Mouse (Mus musculus) kidney, postnatal 25 days (tissue): ENCODE data around the gene Rheb.
"Not testable (repeated sequence)": the region's sequence is repeated elsewhere in the genome, so short reads cannot be mapped to it uniquely, and the experiment has no call there.

Experiments used
- DNase-seq, 2 experiments: peaks; one replicate each; pipeline ENCODE4 v3.0.0; 2021; ENCODE audit warnings: mixed read lengths in 2 of 2

Gene Rheb

GRCm38 (mm10) chr5:24842274-24843102 is at the start of gene Rheb:
TSS of gene Rheb (minus strand) at chr5:24842624.
- DNase-seq = peak; percentile 99 to 100

GRCm38 (mm10) chr5:24889860-24890259 is 47.4 kb upstream of the Rheb start:
- DNase-seq = peak in 1 of 2 experiments; percentile 26

- peak in 1 of 2 experiments; percentile 13 for DNase-seq
Measured at GRCm38 (mm10) chr5:24888874-24889591, 46.6 kb upstream of the Rheb start.

- no peak for DNase-seq
Measured at GRCm38 (mm10) chr5:24887271-24887670, 44.8 kb upstream of the Rheb start.

- no peak for DNase-seq
Measured at GRCm38 (mm10) chr5:24878713-24879112, 36.3 kb upstream of the Rheb start.

GRCm38 (mm10) chr5:24877836-24878624 is 35.6 kb upstream of the Rheb start:
- peak in 1 of 2 experiments; percentile 31 for DNase-seq

- DNase-seq = no peak
Measured at GRCm38 (mm10) chr5:24876653-24877052, 34.2 kb upstream of the Rheb start.

GRCm38 (mm10) chr5:24874111-24874510 is 31.7 kb upstream of the Rheb start:
- DNase-seq = no peak

- DNase-seq = no peak
Measured at GRCm38 (mm10) chr5:24873221-24873620, 30.8 kb upstream of the Rheb start.

GRCm38 (mm10) chr5:24871276-24871675 is 28.9 kb upstream of the Rheb start:
- peak in 1 of 2 experiments; percentile 14 for DNase-seq

GRCm38 (mm10) chr5:24869796-24870289 is 27.4 kb upstream of the Rheb start:
- DNase-seq = no peak

- DNase-seq = no peak
Measured at GRCm38 (mm10) chr5:24863804-24864203, 21.4 kb upstream of the Rheb start.

GRCm38 (mm10) chr5:24861449-24861930 is 19.1 kb upstream of the Rheb start:
- DNase-seq = no peak

- peak; percentile 14 to 42 for DNase-seq
Measured at GRCm38 (mm10) chr5:24860635-24861448, 18.4 kb upstream of the Rheb start.

GRCm38 (mm10) chr5:24859771-24860540 is 17.5 kb upstream of the Rheb start:
- DNase-seq = no peak

- no peak for DNase-seq
Measured at GRCm38 (mm10) chr5:24854827-24855600, 12.6 kb upstream of the Rheb start.

- no peak for DNase-seq
Measured at GRCm38 (mm10) chr5:24854256-24854655, 11.8 kb upstream of the Rheb start.

GRCm38 (mm10) chr5:24848261-24848660 is 5.8 kb upstream of the Rheb start:
- not testable (repeated sequence) for DNase-seq

GRCm38 (mm10) chr5:24843841-24844240 is 1.4 kb upstream of the Rheb start:
- no peak for DNase-seq

- DNase-seq = no peak
Measured at GRCm38 (mm10) chr5:24843103-24843475, 665 bp upstream of the Rheb start.
